Mouse (Mus musculus): ENCODE data around the gene Cox19. TPM values are rescaled to one million over a fixed set of nuclear protein-coding genes. Genes with fewer than 3 reads are reported as not detected.
"Not testable (repeated sequence)": the region's sequence is repeated elsewhere in the genome, so short reads cannot be mapped to it uniquely, and the experiment has no call there.

Gene Cox19
- polyA plus RNA-seq, 1 experiment = 87.4 TPM

GRCm38 (mm10) chr5:139338891-139339290 lies 12.3 kb downstream of the Cox19 start:
- WGBS = 61% methylated on average over 11 of the region's 11 CpGs
- peaks cover 38% of the 10 kb centered on the region for H3K4me1 ChIP-seq (ENCODE audit: control insufficient read depth, insufficient read depth, low read length)
- DNase-seq = no peak
- peak overlapping the region; percentile 79; the same call in 1 of the 2 replicates for H3K27ac ChIP-seq (ENCODE audit: insufficient read depth, low read length)
- H3K4me3 ChIP-seq (replicated peaks; ENCODE audit: insufficient read depth, low read depth, low read length) = no peak overlapping the region
- no peaks in the 10 kb centered on the region for H3K27me3 ChIP-seq (ENCODE audit: control insufficient read depth, insufficient read depth, low read length)
- TF ChIP-seq POLR2A (IDR thresholded peaks at IDR 0.05; ENCODE audit: borderline replicate concordance, insufficient read depth, low read length) = no peak
- TF ChIP-seq CTCF (IDR thresholded peaks at IDR 0.05; ENCODE audit: borderline replicate concordance, insufficient read depth, low read depth, low read length) = no peak

DNA sequence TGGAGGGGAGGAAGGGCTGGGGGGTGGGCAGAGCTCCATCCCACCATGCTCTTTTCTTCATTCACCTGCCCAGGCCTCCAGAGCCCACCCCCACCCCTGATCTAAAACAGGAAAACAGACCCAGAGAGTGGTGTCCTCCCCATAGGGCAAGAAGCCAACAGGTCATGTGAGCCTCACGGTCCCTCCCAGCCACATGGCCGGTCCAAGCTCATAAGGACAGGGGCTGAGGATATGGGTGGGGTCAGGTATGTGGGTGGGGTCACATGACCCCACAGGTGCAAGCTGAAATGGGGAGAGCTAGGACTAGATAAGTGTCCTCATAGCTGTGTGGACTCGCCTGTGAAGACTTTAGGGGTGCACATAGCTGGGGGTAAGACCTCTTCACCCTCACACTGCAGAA lies 12.8 kb downstream of the Cox19 start:
- no peak overlapping the region for H3K4me3 ChIP-seq (replicated peaks; ENCODE audit: insufficient read depth, low read depth, low read length)
- H3K27me3 ChIP-seq (ENCODE audit: control insufficient read depth, insufficient read depth, low read length) = no peaks in the 10 kb centered on the region
- peak; percentile 56 to 65 for DNase-seq
- 32% methylated on average over 3 of the region's 3 CpGs for WGBS
- no peak for TF ChIP-seq CTCF (IDR thresholded peaks at IDR 0.05; ENCODE audit: borderline replicate concordance, insufficient read depth, low read depth, low read length)
- no peak for TF ChIP-seq POLR2A (IDR thresholded peaks at IDR 0.05; ENCODE audit: borderline replicate concordance, insufficient read depth, low read length)
- peak overlapping the region; percentile 79 for H3K27ac ChIP-seq (ENCODE audit: insufficient read depth, low read length)
- peaks cover 38% of the 10 kb centered on the region for H3K4me1 ChIP-seq (ENCODE audit: control insufficient read depth, insufficient read depth, low read length)

DNA sequence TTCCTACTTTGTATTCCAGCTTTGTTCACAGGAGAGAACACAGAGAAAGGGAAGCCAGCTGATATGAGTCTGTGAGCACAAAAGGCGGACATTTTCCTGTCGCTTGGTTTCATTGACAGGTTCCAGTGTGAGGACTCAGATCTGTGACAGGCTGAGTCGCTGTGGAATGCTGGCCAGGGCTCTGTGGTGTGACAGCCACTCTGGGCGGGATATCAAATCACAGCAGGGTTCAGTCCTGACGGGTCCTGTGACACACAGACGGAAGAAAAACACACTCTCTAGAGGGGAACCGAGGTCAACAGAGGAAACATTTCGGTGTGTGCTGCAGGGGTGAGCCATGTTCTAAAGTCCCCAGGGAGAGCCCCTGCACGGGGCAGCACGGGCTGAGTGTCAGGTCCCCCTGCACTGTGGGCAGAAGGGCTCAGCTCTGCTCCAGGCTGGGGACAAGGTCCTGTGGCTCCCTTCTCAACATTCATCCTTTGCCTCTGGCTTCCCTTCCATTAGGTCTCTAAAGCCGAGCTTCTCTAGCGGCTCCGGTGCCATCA lies 13.3 kb downstream of the Cox19 start:
- H3K4me3 ChIP-seq (replicated peaks; ENCODE audit: insufficient read depth, low read depth, low read length) = no peak overlapping the region

DNA sequence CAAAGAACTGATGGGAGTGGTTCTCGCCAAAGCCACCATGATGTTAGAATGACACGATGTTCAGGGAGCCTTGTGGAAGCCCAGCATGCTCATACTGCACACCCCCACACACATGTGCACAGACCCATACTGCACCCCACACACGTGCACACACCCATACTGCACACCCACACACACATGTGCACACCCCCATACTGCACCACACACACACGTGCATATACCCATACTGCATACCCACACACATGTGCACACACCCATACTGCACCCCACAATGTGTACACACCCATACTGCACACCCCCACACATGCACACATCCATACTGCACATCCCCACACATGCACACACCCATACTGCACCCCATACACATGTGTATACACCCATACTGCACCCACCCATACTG lies 15.6 kb downstream of the Cox19 start:
- H3K27ac ChIP-seq (ENCODE audit: insufficient read depth, low read length) = no peak overlapping the region
- peaks cover 35% of the 10 kb centered on the region for H3K4me1 ChIP-seq (ENCODE audit: control insufficient read depth, insufficient read depth, low read length)
- DNase-seq = no peak
- H3K4me3 ChIP-seq (replicated peaks; ENCODE audit: insufficient read depth, low read depth, low read length) = no peak overlapping the region
- H3K27me3 ChIP-seq (ENCODE audit: control insufficient read depth, insufficient read depth, low read length) = no peaks in the 10 kb centered on the region
- 88% methylated on average over 4 of the region's 4 CpGs for WGBS
- TF ChIP-seq CTCF (IDR thresholded peaks at IDR 0.05; ENCODE audit: borderline replicate concordance, insufficient read depth, low read depth, low read length) (no peak), POLR2A (IDR thresholded peaks at IDR 0.05; ENCODE audit: borderline replicate concordance, insufficient read depth, low read length) (no peak)

More for the DNA sequence above, 13.3 kb downstream of the Cox19 start:
- 4% methylated on average over 13 of the region's 13 CpGs for WGBS
- Histone ChIP-seq H3K27me3 (ENCODE audit: control insufficient read depth, insufficient read depth, low read length) (no peaks in the 10 kb centered on the region), H3K27ac (ENCODE audit: insufficient read depth, low read length) (peak overlapping the region; percentile 79), H3K4me1 (ENCODE audit: control insufficient read depth, insufficient read depth, low read length) (peaks cover 38% of the 10 kb centered on the region)
- peak; percentile 92 for DNase-seq
- TF ChIP-seq CTCF (IDR thresholded peaks at IDR 0.05; ENCODE audit: borderline replicate concordance, insufficient read depth, low read depth, low read length) = no peak
- TF ChIP-seq POLR2A (IDR thresholded peaks at IDR 0.05; ENCODE audit: borderline replicate concordance, insufficient read depth, low read length) = no peak

GRCm38 (mm10) chr5:139334394-139334793 lies 16.8 kb downstream of the Cox19 start:
- not testable (repeated sequence) for H3K27me3 ChIP-seq (ENCODE audit: control insufficient read depth, insufficient read depth, low read length); H3K4me3 ChIP-seq (replicated peaks; ENCODE audit: insufficient read depth, low read depth, low read length); DNase-seq; H3K27ac ChIP-seq (ENCODE audit: insufficient read depth, low read length)
- 86% methylated on average over 10 of the region's 10 CpGs for WGBS
- peaks cover 27% of the 10 kb centered on the region for H3K4me1 ChIP-seq (ENCODE audit: control insufficient read depth, insufficient read depth, low read length)

GRCm38 (mm10) chr5:139333301-139334013 lies 17.8 kb downstream of the Cox19 start:
- 59% methylated on average over 16 of the region's 16 CpGs for WGBS
- TF ChIP-seq CTCF (IDR thresholded peaks at IDR 0.05; ENCODE audit: borderline replicate concordance, insufficient read depth, low read depth, low read length) (no peak), POLR2A (IDR thresholded peaks at IDR 0.05; ENCODE audit: borderline replicate concordance, insufficient read depth, low read length) (no peak)
- H3K27ac ChIP-seq (ENCODE audit: insufficient read depth, low read length) = no peak overlapping the region
- H3K4me1 ChIP-seq (ENCODE audit: control insufficient read depth, insufficient read depth, low read length) = peaks cover 19% of the 10 kb centered on the region
- no peaks in the 10 kb centered on the region for H3K27me3 ChIP-seq (ENCODE audit: control insufficient read depth, insufficient read depth, low read length)
- H3K4me3 ChIP-seq (replicated peaks; ENCODE audit: insufficient read depth, low read depth, low read length) = no peak overlapping the region
- DNase-seq = no peak

DNA sequence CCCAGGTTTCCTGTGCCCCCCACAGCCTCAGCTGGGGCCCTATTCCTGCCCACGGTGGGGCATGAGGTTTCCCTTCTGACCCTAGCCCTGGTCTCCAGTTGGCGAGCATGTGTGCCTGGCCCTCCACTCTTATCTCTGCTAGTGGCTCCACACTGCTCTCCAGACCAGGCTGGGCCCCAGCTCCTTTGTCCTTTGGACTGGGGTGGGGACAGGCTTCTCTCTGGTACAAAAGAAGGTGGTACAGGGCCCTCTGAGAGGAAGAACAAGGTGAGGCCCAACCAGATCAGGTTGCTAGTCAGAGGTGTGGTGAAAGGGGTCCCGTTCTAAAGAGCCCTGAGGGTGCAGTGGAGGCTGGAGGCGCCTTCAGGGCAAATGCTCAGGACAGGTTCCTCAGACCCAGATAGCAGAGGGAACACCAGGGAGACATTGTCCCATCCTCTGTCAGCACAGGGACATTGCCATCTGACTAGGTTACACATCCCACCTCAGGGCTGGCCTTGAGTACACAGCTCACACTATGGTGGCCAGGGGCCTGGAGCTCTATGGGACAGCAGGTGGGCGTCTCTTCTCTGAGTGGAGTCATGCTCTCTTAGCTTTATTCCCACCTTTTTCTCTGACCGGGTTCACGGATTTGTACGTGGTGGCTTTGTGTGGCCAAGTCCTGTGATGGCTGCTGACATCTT lies 18.5 kb downstream of the Cox19 start:
- no peak for DNase-seq
- H3K4me1 ChIP-seq (ENCODE audit: control insufficient read depth, insufficient read depth, low read length) = peaks cover 13% of the 10 kb centered on the region
- WGBS = 85% methylated on average over 8 of the region's 8 CpGs
- TF ChIP-seq CTCF (IDR thresholded peaks at IDR 0.05; ENCODE audit: borderline replicate concordance, insufficient read depth, low read depth, low read length) = no peak
- no peak for TF ChIP-seq POLR2A (IDR thresholded peaks at IDR 0.05; ENCODE audit: borderline replicate concordance, insufficient read depth, low read length)
- H3K4me3 ChIP-seq (replicated peaks; ENCODE audit: insufficient read depth, low read depth, low read length) = no peak overlapping the region
- no peaks in the 10 kb centered on the region for H3K27me3 ChIP-seq (ENCODE audit: control insufficient read depth, insufficient read depth, low read length)
- no peak overlapping the region for H3K27ac ChIP-seq (ENCODE audit: insufficient read depth, low read length)

GRCm38 (mm10) chr5:139331742-139332141 lies 19.5 kb downstream of the Cox19 start:
- no peak overlapping the region for H3K27ac ChIP-seq (ENCODE audit: insufficient read depth, low read length)
- 20% methylated on average over 8 of the region's 8 CpGs for WGBS

More at GRCm38 (mm10) chr5:139331742-139332141, 19.5 kb downstream of the Cox19 start:
- TF ChIP-seq POLR2A (IDR thresholded peaks at IDR 0.05; ENCODE audit: borderline replicate concordance, insufficient read depth, low read length) (no peak), CTCF (IDR thresholded peaks at IDR 0.05; ENCODE audit: borderline replicate concordance, insufficient read depth, low read depth, low read length) (peak; percentile 97)
- peaks cover 12% of the 10 kb centered on the region for H3K4me1 ChIP-seq (ENCODE audit: control insufficient read depth, insufficient read depth, low read length)
- H3K27me3 ChIP-seq (ENCODE audit: control insufficient read depth, insufficient read depth, low read length) = no peaks in the 10 kb centered on the region
- DNase-seq = peak; percentile 71 to 87
- no peak overlapping the region for H3K4me3 ChIP-seq (replicated peaks; ENCODE audit: insufficient read depth, low read depth, low read length)
